In genomic region chr15:99691976-99692375, GRCm38 (mm10) we compare ENCODE assay signal across 21 mouse cellular contexts. TPM values are rescaled to one million over a fixed set of nuclear protein-coding genes. Genes with fewer than 3 reads are reported as not detected.
DNase-seq lines count a peak whose midpoint lies in the region; ATAC-seq lines count a peak whose summit lies in the region.
"Had no signal": no experiment of that assay in that cellular context is flagged by ENCODE, and none has a peak within 500 bp of the region (broad histone marks: within the 10 kb centered on the region; RNA-seq: fewer than 3 reads in every experiment).

No protein-coding gene starts in this region.

- DNase-seq in cerebellum, postnatal 10 days, result peak; percentile 65 to 69
- DNase-seq in cerebellum, adult 11 months, result no peak
- peak; percentile 76 for DNase-seq in MN1 (ENCODE audit: low spot score)
- DNase-seq in hindbrain, embryonic 10.5 days (ENCODE audit: low spot score), result peak; percentile 31
- no peak for DNase-seq in layer of hippocampus, postnatal 36 days
- no peak for DNase-seq in embryo, embryonic 9.5 days (ENCODE audit: extremely low spot score)
- no peak for DNase-seq in thymus, postnatal 14 days
- DNase-seq: gastrocnemius, postnatal 10 days; heart, adult 2 months; kidney, postnatal 14 days; layer of hippocampus, adult 9-11 months; liver, embryonic 13.5 days; thymus, postnatal 36 days had no signal

- H3K9me3 ChIP-seq in hindbrain, embryonic 10.5 days, result no peaks in the 10 kb centered on the region
- H3K9me3 ChIP-seq in midbrain, embryonic 12.5 days, result no peaks in the 10 kb centered on the region
- H3K9me3 ChIP-seq: liver, embryonic 13.5 days had no signal

- peak overlapping the region; percentile 82 for H3K27ac ChIP-seq in hindbrain, embryonic 10.5 days
- 0 out of 2 replicates have a peak overlapping the region, but pooled peaks have one; percentile 20 for H3K27ac ChIP-seq in midbrain, embryonic 12.5 days (replicated peaks)
- H3K27ac ChIP-seq: heart, adult 2 months; liver, embryonic 13.5 days had no signal

- whole genome bisulfite sequencing in hindbrain, embryonic 10.5 days, result 57% methylated on average over 9 of the region's 9 CpGs
- 50% methylated on average over 9 of the region's 9 CpGs for WGBS in midbrain, embryonic 12.5 days

- no peak for ATAC-seq in midbrain, embryonic 12.5 days (ENCODE audit: low FRiP score, low read depth)
- ATAC-seq: Patski had no signal

- peaks cover 16% of the 10 kb centered on the region for H3K27me3 ChIP-seq in hindbrain, embryonic 10.5 days (ENCODE audit: insufficient read depth, poor library complexity, severe bottlenecking)
- peaks cover 15% of the 10 kb centered on the region for H3K27me3 ChIP-seq in midbrain, embryonic 12.5 days
- H3K27me3 ChIP-seq: Patski had no signal

- peak overlapping the region; percentile 12; the same call in 1 of the 2 replicates for H3K9ac ChIP-seq in midbrain, embryonic 12.5 days (replicated peaks)
- H3K9ac ChIP-seq: liver, embryonic 13.5 days had no signal

- H3K4me1 ChIP-seq in hindbrain, embryonic 10.5 days (replicated peaks), result peaks cover 49% of the 10 kb centered on the region
- peaks cover 30% of the 10 kb centered on the region for H3K4me1 ChIP-seq in midbrain, embryonic 12.5 days

- H3K4me3 ChIP-seq in hindbrain, embryonic 10.5 days, result peak overlapping the region; percentile 18; the same call in 1 of the 2 replicates
- no peak overlapping the region for H3K4me3 ChIP-seq in midbrain, embryonic 12.5 days
- H3K4me3 ChIP-seq: heart, adult 2 months; liver, embryonic 13.5 days had no signal

- peaks cover 14% of the 10 kb centered on the region; the same call in 1 of the 2 replicates for H3K36me3 ChIP-seq in hindbrain, embryonic 10.5 days
- H3K36me3 ChIP-seq in midbrain, embryonic 12.5 days, result 0 out of 2 replicates have a peak, but pooled peaks cover 19% of the 10 kb centered on the region
- H3K36me3 ChIP-seq: liver, embryonic 13.5 days had no signal

- 0 out of 2 replicates have a peak overlapping the region, but pooled peaks have one; percentile 6 for H3K4me2 ChIP-seq in midbrain, embryonic 12.5 days (replicated peaks)
- H3K4me2 ChIP-seq: liver, embryonic 13.5 days had no signal

RNA-seq across cellular contexts. Expression of gene Smarcd1, which starts 10.0 kb away (rescaled TPM):
- polyA plus RNA-seq in hindbrain, embryonic 10.5 days (2016; fragmentation: Nextera tagmentation; extraction: Ambion mirVana), result 101 and 118 TPM in 2 replicates
- 141 and 157 TPM in 2 replicates for polyA plus RNA-seq in midbrain, embryonic 12.5 days (2016; fragmentation: Nextera tagmentation; extraction: Ambion mirVana)
- 100 to 1,000 TPM; 106 to 109 TPM for total RNA-seq in layer of hippocampus, postnatal 36 days (2021)

RNA-seq across cellular contexts. Expression of gene Gm17349, which starts 13.3 kb away (rescaled TPM):
- polyA plus RNA-seq in hindbrain, embryonic 10.5 days (2016; fragmentation: Nextera tagmentation; extraction: Ambion mirVana), result not detected in 2 replicates
- polyA plus RNA-seq in midbrain, embryonic 12.5 days (2016; fragmentation: Nextera tagmentation; extraction: Ambion mirVana), result not detected in 2 replicates
- total RNA-seq in layer of hippocampus, postnatal 36 days (2021), result 1 to 10 TPM; 4.1 to 6.3 TPM
- total RNA-seq: common myeloid progenitor, adult 5-6 weeks; megakaryocyte progenitor cell, adult 5-6 weeks had no signal
- polyA plus RNA-seq: embryonic facial prominence, embryonic 14.5 days; heart, adult 2 months; heart, postnatal 0 days; liver, embryonic 13.5 days; lung, embryonic 16.5 days; Patski; stomach, embryonic 16.5 days had no signal

RNA-seq across cellular contexts. Expression of gene Asic1, which starts 21.8 kb away (rescaled TPM):
- polyA plus RNA-seq in hindbrain, embryonic 10.5 days (2016; fragmentation: Nextera tagmentation; extraction: Ambion mirVana), result 12.6 and 29.0 TPM in 2 replicates
- polyA plus RNA-seq in midbrain, embryonic 12.5 days (2016; fragmentation: Nextera tagmentation; extraction: Ambion mirVana), result 36.0 and 43.7 TPM in 2 replicates
- total RNA-seq in layer of hippocampus, postnatal 36 days (2021), result 10 to 100 TPM; 34.4 to 36.3 TPM
- total RNA-seq: common myeloid progenitor, adult 5-6 weeks; megakaryocyte progenitor cell, adult 5-6 weeks had no signal

RNA-seq across cellular contexts. Expression of gene Gpd1, which starts 25.3 kb away (rescaled TPM):
- polyA plus RNA-seq in hindbrain, embryonic 10.5 days (2016; fragmentation: Nextera tagmentation; extraction: Ambion mirVana), result 0.54 and 0.78 TPM in 2 replicates
- polyA plus RNA-seq in midbrain, embryonic 12.5 days (2016; fragmentation: Nextera tagmentation; extraction: Ambion mirVana), result 0.75 and 0.96 TPM in 2 replicates
- total RNA-seq in layer of hippocampus, postnatal 36 days (2021), result 100 to 1,000 TPM; 135 to 146 TPM

RNA-seq across cellular contexts. Expression of gene Cox14, which starts 33.4 kb away (rescaled TPM):
- polyA plus RNA-seq in hindbrain, embryonic 10.5 days (2016; fragmentation: Nextera tagmentation; extraction: Ambion mirVana), result 152 and 174 TPM in 2 replicates
- 156 and 164 TPM in 2 replicates for polyA plus RNA-seq in midbrain, embryonic 12.5 days (2016; fragmentation: Nextera tagmentation; extraction: Ambion mirVana)
- 100 to 1,000 TPM; 122 to 134 TPM for total RNA-seq in layer of hippocampus, postnatal 36 days (2021)

Comparison
In these comparisons a context has a peak if more than half of its experiments do, and no peak if none do; other contexts are left out.
1. DNase-seq: peak in cerebellum, postnatal 10 days (2 of 2), MN1 (single experiment) and hindbrain, embryonic 10.5 days (single experiment); none in cerebellum, adult 11 months (single experiment), layer of hippocampus, postnatal 36 days (0 of 2), embryo, embryonic 9.5 days (single experiment) and thymus, postnatal 14 days (single experiment).